Mouse (Mus musculus): ENCODE measurements around the gene 4930568D16Rik. TPM values are rescaled to one million over a fixed set of nuclear protein-coding genes. Genes with fewer than 3 reads are reported as not detected.

The 4930568D16Rik gene
- total and polyA plus RNA-seq, 3 experiments, result not detected

GRCm38 (mm10) chr2:35373003-35373402 is 5.5 kb upstream of the 4930568D16Rik start:
- peak; percentile 46 for DNase-seq (ENCODE audit: extremely low read depth)

GRCm38 (mm10) chr2:35370686-35371085 is 3.2 kb upstream of the 4930568D16Rik start:
- no peaks in the 10 kb centered on the region for H3K36me3 ChIP-seq (replicated peaks in 1 of 2; ENCODE audit: control insufficient read depth in 1 of 2, insufficient read depth in 1 of 2, low read length in 1 of 2)
- H3K79me2 ChIP-seq (replicated peaks; ENCODE audit: control insufficient read depth, extremely low read depth, insufficient read depth, poor library complexity, severe bottlenecking), result no peaks in the 10 kb centered on the region
- in situ Hi-C loops (cut with MboI; ENCODE audit: low pct_ligation_motif_present, low pct_unique_long_range_greater_than_20kb, low sequenced_read_pairs) (loop anchor here (10.0 kb wide), 1 partner anchor 156 kb away; no protein-coding TSS in a partner anchor), dilution Hi-C loops (cut with MboI; ENCODE audit: extremely low pct_ligation_motif_present, extremely low pct_unique_long_range_greater_than_20kb, low sequenced_read_pairs) (no loop called here)
- H3K27ac ChIP-seq (ENCODE audit: insufficient read depth, low read depth), result no peak overlapping the region
- no peaks in the 10 kb centered on the region for H3K9me3 ChIP-seq (replicated peaks; ENCODE audit: low read length)
- DNase-seq (ENCODE audit: extremely low read depth), result no peak
- no peaks in the 10 kb centered on the region for H3K27me3 ChIP-seq (replicated peaks)
- no peak overlapping the region for H3K4me3 ChIP-seq (replicated peaks in 1 of 3; ENCODE audit: low read depth in 2 of 3, low read length in 2 of 3, poor library complexity in 1 of 3)
- TF ChIP-seq ELF1 (IDR thresholded peaks at IDR 0.05; ENCODE audit: low read depth, low read length) (no peak), KAT2A (IDR thresholded peaks at IDR 0.05; ENCODE audit: insufficient replicate concordance, low read length) (no peak), E2F4 (IDR thresholded peaks at IDR 0.05; ENCODE audit: insufficient replicate concordance, low read depth, low read length) (no peak), MXI1 (IDR thresholded peaks at IDR 0.05; ENCODE audit: low read depth, low read length) (no peak), POLR2AphosphoS2 (IDR thresholded peaks at IDR 0.05; ENCODE audit: low read depth, low read length) (no peak), UBTF (IDR thresholded peaks at IDR 0.05; ENCODE audit: low read depth, low read length) (no peak), ETS1 (conservative IDR thresholded peaks at IDR 0.05; ENCODE audit: low read depth, low read length) (no peak), ZKSCAN1 (IDR thresholded peaks at IDR 0.05; ENCODE audit: borderline replicate concordance, low read depth, low read length) (no peak), CHD1 (IDR thresholded peaks at IDR 0.05; ENCODE audit: low read depth, low read length) (no peak), USF2 (conservative IDR thresholded peaks at IDR 0.05; ENCODE audit: low read depth, low read length) (no peak), RCOR1 (conservative IDR thresholded peaks at IDR 0.05; ENCODE audit: low read depth, low read length) (no peak), MEF2A (IDR thresholded peaks at IDR 0.05; ENCODE audit: borderline replicate concordance, low read depth, low read length) (no peak), PAX5 (IDR thresholded peaks at IDR 0.05; ENCODE audit: low read length) (no peak), NRF1 (IDR thresholded peaks at IDR 0.05; ENCODE audit: low read depth, low read length) (no peak), EP300 (IDR thresholded peaks at IDR 0.05; ENCODE audit: low read length) (no peak), SMC3 (IDR thresholded peaks at IDR 0.05; ENCODE audit: low read depth, low read length) (no peak), NELFE (IDR thresholded peaks at IDR 0.05; ENCODE audit: low read depth, low read length) (no peak), MYC (IDR thresholded peaks at IDR 0.05; ENCODE audit: low read depth, low read length) (no peak), HCFC1 (IDR thresholded peaks at IDR 0.05; ENCODE audit: low read depth, low read length) (no peak), JUND (conservative IDR thresholded peaks at IDR 0.05; ENCODE audit: low read depth, low read length) (no peak)
- no peak overlapping the region for H3K4me2 ChIP-seq (ENCODE audit: insufficient read depth, low read depth, poor library complexity, severe bottlenecking)
- 0 out of 4 replicates have a peak, but pooled peaks cover 0 to 2% of the 10 kb centered on the region in 2 experiments for H3K4me1 ChIP-seq (ENCODE audit: control insufficient read depth in 1 of 2, insufficient read depth in 2 of 2)
- no peak overlapping the region for H3K9ac ChIP-seq (ENCODE audit: insufficient read depth, low read depth)

More at GRCm38 (mm10) chr2:35373003-35373402, 5.5 kb upstream of the 4930568D16Rik start:
- Histone ChIP-seq H3K9me3 (replicated peaks; ENCODE audit: low read length) (no peaks in the 10 kb centered on the region), H3K4me2 (ENCODE audit: insufficient read depth, low read depth, poor library complexity, severe bottlenecking) (no peak overlapping the region), H3K36me3 (replicated peaks in 1 of 2; ENCODE audit: control insufficient read depth in 1 of 2, insufficient read depth in 1 of 2, low read length in 1 of 2) (no peaks in the 10 kb centered on the region), H3K27me3 (replicated peaks) (no peaks in the 10 kb centered on the region), H3K4me3 (replicated peaks in 1 of 3; ENCODE audit: low read depth in 2 of 3, low read length in 2 of 3, poor library complexity in 1 of 3) (no peak overlapping the region), H3K9ac (ENCODE audit: insufficient read depth, low read depth) (no peak overlapping the region), H3K79me2 (replicated peaks; ENCODE audit: control insufficient read depth, extremely low read depth, insufficient read depth, poor library complexity, severe bottlenecking) (no peaks in the 10 kb centered on the region), H3K4me1 (ENCODE audit: control insufficient read depth in 1 of 2, insufficient read depth in 2 of 2) (peaks cover 0 to 5% of the 10 kb centered on the region in 2 experiments; a peak in 2 of 4 replicates), H3K27ac (ENCODE audit: insufficient read depth, low read depth) (no peak overlapping the region)
- in situ Hi-C loops (cut with MboI; ENCODE audit: low pct_ligation_motif_present, low pct_unique_long_range_greater_than_20kb, low sequenced_read_pairs) (loop anchor here (10.0 kb wide), 1 partner anchor 158 kb away; no protein-coding TSS in a partner anchor), dilution Hi-C loops (cut with MboI; ENCODE audit: extremely low pct_ligation_motif_present, extremely low pct_unique_long_range_greater_than_20kb, low sequenced_read_pairs) (no loop called here)
- TF ChIP-seq PAX5 (IDR thresholded peaks at IDR 0.05; ENCODE audit: low read length), result no peak
- TF ChIP-seq TBP (conservative IDR thresholded peaks at IDR 0.05; ENCODE audit: low read depth, low read length), result no peak
- TF ChIP-seq MXI1 (IDR thresholded peaks at IDR 0.05; ENCODE audit: low read depth, low read length), result no peak
- TF ChIP-seq MAX (IDR thresholded peaks at IDR 0.05; ENCODE audit: low read length), result no peak
- no peak for TF ChIP-seq JUN (IDR thresholded peaks at IDR 0.05; ENCODE audit: insufficient read depth, low read depth, low read length)
- peak; percentile 76 for TF ChIP-seq SMC3 (IDR thresholded peaks at IDR 0.05; ENCODE audit: low read depth, low read length)
- no peak for TF ChIP-seq HCFC1 (IDR thresholded peaks at IDR 0.05; ENCODE audit: low read depth, low read length)
- TF ChIP-seq BHLHE40 (IDR thresholded peaks at IDR 0.05; ENCODE audit: low read depth, low read length), result no peak
- no peak for TF ChIP-seq UBTF (IDR thresholded peaks at IDR 0.05; ENCODE audit: low read depth, low read length)
- TF ChIP-seq GABPA (IDR thresholded peaks at IDR 0.05; ENCODE audit: insufficient replicate concordance, low read depth, low read length), result no peak
- TF ChIP-seq MAFK (IDR thresholded peaks at IDR 0.05; ENCODE audit: insufficient replicate concordance, low read length), result no peak
- TF ChIP-seq NELFE (IDR thresholded peaks at IDR 0.05; ENCODE audit: low read depth, low read length), result no peak
- no peak for TF ChIP-seq ZMIZ1 (IDR thresholded peaks at IDR 0.05; ENCODE audit: low read depth, low read length)
- no peak for TF ChIP-seq POLR2AphosphoS2 (IDR thresholded peaks at IDR 0.05; ENCODE audit: low read depth, low read length)
- no peak for TF ChIP-seq USF1 (IDR thresholded peaks at IDR 0.05; ENCODE audit: low read depth, low read length)
- no peak for TF ChIP-seq NRF1 (IDR thresholded peaks at IDR 0.05; ENCODE audit: low read depth, low read length)
- TF ChIP-seq ZC3H11A (IDR thresholded peaks at IDR 0.05; ENCODE audit: low read depth, low read length), result peak; percentile 53; the same call in 1 of the 2 replicates
- no peak for TF ChIP-seq POLR2A (IDR thresholded peaks at IDR 0.05; ENCODE audit: low read depth, low read length)
- no peak for TF ChIP-seq ELF1 (IDR thresholded peaks at IDR 0.05; ENCODE audit: low read depth, low read length)
- no peak for TF ChIP-seq E2F4 (IDR thresholded peaks at IDR 0.05; ENCODE audit: insufficient replicate concordance, low read depth, low read length)
- TF ChIP-seq MAZ (IDR thresholded peaks at IDR 0.05; ENCODE audit: low read depth, low read length), result no peak
- peak; percentile 91 for TF ChIP-seq RAD21 (IDR thresholded peaks at IDR 0.05; ENCODE audit: low read depth, low read length)
- no peak for TF ChIP-seq CHD1 (IDR thresholded peaks at IDR 0.05; ENCODE audit: low read depth, low read length)
- TF ChIP-seq ZNF384 (IDR thresholded peaks at IDR 0.05; ENCODE audit: low read depth, low read length), result no peak
- no peak for TF ChIP-seq USF2 (conservative IDR thresholded peaks at IDR 0.05; ENCODE audit: low read depth, low read length)
- TF ChIP-seq EP300 (IDR thresholded peaks at IDR 0.05; ENCODE audit: low read length), result no peak
- TF ChIP-seq CTCF (conservative IDR thresholded peaks at IDR 0.05 in 1 of 2, IDR thresholded peaks at IDR 0.05 in 1 of 2; ENCODE audit: low read depth in 2 of 2, low read length in 2 of 2), result peak; percentile 63 to 86
- no peak for TF ChIP-seq MEF2A (IDR thresholded peaks at IDR 0.05; ENCODE audit: borderline replicate concordance, low read depth, low read length)
- TF ChIP-seq SIN3A (IDR thresholded peaks at IDR 0.05; ENCODE audit: low read length), result no peak

Data from CH12.LX (cell line).